Mouse (Mus musculus) neural tube, embryonic 13.5 days (tissue): ENCODE results near the gene Grap. TPM values are rescaled to one million over a fixed set of nuclear protein-coding genes. Genes with fewer than 3 reads are reported as not detected.
A peak's percentile ranks its signal among the peaks of the same experiment; 100 is the strongest.

Experiments
- ATAC-seq: fragments of 200-750 bp; cut with Nextera tagmentation; 2 replicates; pipeline ENCODE4 v1.8.0; 2017; ENCODE audit warnings: low read depth, mild to moderate bottlenecking, moderate TSS enrichment, moderate library complexity
- H3K27ac ChIP-seq: fragments of 300-500 bp; sonication (generic); replicated peaks from 2 replicates; pipeline ENCODE4 v1.5.1; 2015; ENCODE audit warnings: moderate library complexity, mild to moderate bottlenecking, inconsistent platforms
- H3K27me3 ChIP-seq: fragments of 300-500 bp; sonication (generic); 2 replicates; pipeline ENCODE4 v1.6.1; 2015; ENCODE audit warnings: mild to moderate bottlenecking, inconsistent platforms
- H3K36me3 ChIP-seq: fragments of 300-500 bp; sonication (generic); 2 replicates; pipeline ENCODE4 v1.6.1; 2015; ENCODE audit warnings: mild to moderate bottlenecking, inconsistent platforms
- H3K4me1 ChIP-seq: fragments of 300-500 bp; sonication (generic); replicated peaks from 2 replicates; pipeline ENCODE4 v1.6.1; 2015; ENCODE audit warnings: inconsistent platforms
- H3K4me2 ChIP-seq: fragments of 300-500 bp; sonication (generic); 2 replicates; pipeline ENCODE4 v1.6.1; 2015; ENCODE audit warnings: inconsistent platforms, mild to moderate bottlenecking, moderate library complexity
- H3K4me3 ChIP-seq: fragments of 300-500 bp; sonication (generic); 2 replicates; pipeline ENCODE4 v1.5.1; 2015; ENCODE audit warnings: mild to moderate bottlenecking, inconsistent platforms
- H3K9ac ChIP-seq: fragments of 300-500 bp; sonication (generic); 2 replicates; pipeline ENCODE4 v1.6.1; 2015; ENCODE audit warnings: moderate library complexity, mild to moderate bottlenecking, inconsistent platforms
- H3K9me3 ChIP-seq: fragments of 300-500 bp; sonication (generic); 2 replicates; pipeline ENCODE4 v1.6.1; 2016; ENCODE audit warnings: inconsistent platforms
- WGBS: fragments of 180-500 bp; shearing (Covaris S2); methylation state at CpG from one replicate; pipeline ENCODE4 v1.1.7; 2015; 5-methylcytosine and 5-hydroxymethylcytosine counted together
- polyA plus RNA-seq: library from polyadenylated mRNA; unstranded; fragments of >200 nt; fragmentation: Nextera tagmentation; extraction: Ambion mirVana; gene quantifications from 2 replicates; pipeline ENCODE4 v1.2.1, GENCODE M21; 2015

Gene Grap
- polyA plus RNA-seq, 1 experiment from 2014 or later: 9.5 TPM

GRCm38 (mm10) chr11:61665991-61666799 is 13.1 kb downstream of the Grap start:
- Histone ChIP-seq H3K27ac (no peak overlapping the region), H3K4me2 (no peak overlapping the region), H3K4me3 (no peak overlapping the region), H3K36me3 (no peaks in the 10 kb centered on the region), H3K27me3 (no peaks in the 10 kb centered on the region), H3K9me3 (no peaks in the 10 kb centered on the region), H3K9ac (no peak overlapping the region), H3K4me1 (no peaks in the 10 kb centered on the region)
- 45% methylated on average over 7 of the region's 7 CpGs for WGBS
- no peak for ATAC-seq

- Histone ChIP-seq H3K9ac (no peak overlapping the region), H3K27me3 (no peaks in the 10 kb centered on the region), H3K27ac (no peak overlapping the region), H3K4me2 (no peak overlapping the region), H3K4me1 (no peaks in the 10 kb centered on the region), H3K36me3 (no peaks in the 10 kb centered on the region), H3K9me3 (no peaks in the 10 kb centered on the region), H3K4me3 (no peak overlapping the region)
- 80% methylated on average over 5 of the region's 5 CpGs for WGBS
- ATAC-seq: no peak
Measured at GRCm38 (mm10) chr11:61667248-61667647, 14.2 kb downstream of the Grap start.

DNA sequence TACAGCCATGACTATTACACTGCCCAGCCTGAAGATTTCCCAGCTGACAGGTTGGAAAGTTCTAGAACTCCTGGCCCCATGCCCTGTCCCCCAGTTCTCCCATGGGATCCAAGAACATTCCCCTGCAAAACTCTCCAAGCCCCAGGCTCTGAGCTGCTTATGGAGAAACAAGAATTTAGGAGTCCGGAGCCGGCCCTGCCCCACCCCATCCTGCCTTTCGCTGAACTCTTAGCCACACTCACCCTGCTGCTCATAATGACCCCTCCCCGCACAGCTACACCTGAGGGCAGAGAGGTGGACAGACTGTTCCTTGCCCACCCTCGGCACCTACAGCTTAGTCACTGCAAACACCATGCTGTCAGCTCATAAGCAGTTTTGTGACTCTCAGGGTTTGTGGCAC is 14.7 kb downstream of the Grap start:
- no peaks in the 10 kb centered on the region for H3K4me1 ChIP-seq
- H3K27ac ChIP-seq: no peak overlapping the region
- H3K27me3 ChIP-seq: no peaks in the 10 kb centered on the region
- H3K36me3 ChIP-seq: no peaks in the 10 kb centered on the region
- 81% methylated on average over 5 of the region's 5 CpGs for WGBS
- H3K4me2 ChIP-seq: no peak overlapping the region
- no peaks in the 10 kb centered on the region for H3K9me3 ChIP-seq
- ATAC-seq: no peak
- no peak overlapping the region for H3K9ac ChIP-seq
- no peak overlapping the region for H3K4me3 ChIP-seq

GRCm38 (mm10) chr11:61669492-61670490 is 16.7 kb downstream of the Grap start:
- Histone ChIP-seq H3K27ac (no peak overlapping the region), H3K4me3 (no peak overlapping the region)

DNA sequence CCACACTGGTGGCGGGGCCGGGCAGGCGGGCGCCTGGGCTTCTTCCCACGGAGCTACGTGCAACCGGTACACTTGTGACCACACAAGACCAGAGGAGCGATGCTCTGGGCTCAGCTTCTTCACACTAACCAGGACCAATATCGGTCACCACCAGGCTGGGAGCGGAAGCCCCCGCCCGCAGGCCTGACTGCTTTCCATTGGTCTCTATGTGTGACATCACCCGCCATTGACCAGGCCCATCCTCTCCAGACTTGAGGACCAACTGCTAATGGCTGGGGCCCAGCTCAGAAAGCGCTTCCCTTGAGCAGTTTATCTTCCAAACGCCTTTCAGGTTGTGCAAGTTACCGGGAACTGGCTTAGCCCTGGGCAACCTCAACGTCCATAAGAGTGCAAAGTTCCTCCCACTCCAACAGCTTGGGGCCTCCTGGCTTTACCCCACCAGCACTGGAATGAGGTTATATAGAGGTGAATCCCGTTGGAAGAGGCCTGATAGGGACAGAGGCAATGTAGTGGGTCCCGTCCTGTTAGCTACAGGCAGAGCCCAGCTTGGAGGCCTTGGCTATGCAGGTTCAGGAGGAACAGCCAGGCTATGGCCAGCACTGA is 18.8 kb downstream of the Grap start:
- WGBS: 67% methylated on average over 19 of the region's 19 CpGs
- no peak overlapping the region for H3K9ac ChIP-seq
- no peak overlapping the region for H3K4me2 ChIP-seq
- no peak overlapping the region for H3K27ac ChIP-seq
- no peaks in the 10 kb centered on the region for H3K36me3 ChIP-seq
- no peaks in the 10 kb centered on the region for H3K27me3 ChIP-seq
- ATAC-seq: no peak
- no peaks in the 10 kb centered on the region for H3K9me3 ChIP-seq
- no peak overlapping the region for H3K4me3 ChIP-seq
- peaks cover 11% of the 10 kb centered on the region for H3K4me1 ChIP-seq

More at GRCm38 (mm10) chr11:61669492-61670490, 16.7 kb downstream of the Grap start:
- Histone ChIP-seq H3K9ac (no peak overlapping the region), H3K4me2 (no peak overlapping the region), H3K36me3 (no peaks in the 10 kb centered on the region), H3K27me3 (no peaks in the 10 kb centered on the region), H3K9me3 (no peaks in the 10 kb centered on the region), H3K4me1 (peaks cover 7% of the 10 kb centered on the region)
- ATAC-seq: no peak
- WGBS: 78% methylated on average over 14 of the region's 14 CpGs

DNA sequence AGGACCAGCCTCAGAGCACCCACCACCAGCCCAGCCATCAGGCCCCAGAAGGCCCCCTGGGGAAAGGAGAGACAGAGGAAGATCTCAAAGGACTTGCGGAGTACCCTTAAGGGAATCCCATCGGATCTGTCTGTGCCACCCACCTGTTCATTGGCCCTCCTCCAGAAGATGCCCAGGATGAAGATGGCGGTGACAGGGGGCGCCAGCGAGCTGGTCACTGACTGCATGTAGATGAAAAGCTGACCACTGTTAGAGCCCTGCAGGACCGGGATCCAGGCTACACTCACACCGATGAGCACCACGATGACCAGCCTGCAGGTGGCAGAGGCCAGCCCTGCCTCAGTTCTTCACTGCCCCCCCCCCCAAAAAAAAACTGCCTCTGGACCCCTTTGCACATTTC is 20.6 kb downstream of the Grap start:
- Histone ChIP-seq H3K9ac (no peak overlapping the region), H3K4me3 (no peak overlapping the region), H3K27ac (no peak overlapping the region), H3K9me3 (no peaks in the 10 kb centered on the region), H3K27me3 (no peaks in the 10 kb centered on the region), H3K4me2 (no peak overlapping the region), H3K4me1 (peaks cover 11% of the 10 kb centered on the region), H3K36me3 (no peaks in the 10 kb centered on the region)
- no peak for ATAC-seq
- 28% methylated on average over 8 of the region's 8 CpGs for WGBS

DNA sequence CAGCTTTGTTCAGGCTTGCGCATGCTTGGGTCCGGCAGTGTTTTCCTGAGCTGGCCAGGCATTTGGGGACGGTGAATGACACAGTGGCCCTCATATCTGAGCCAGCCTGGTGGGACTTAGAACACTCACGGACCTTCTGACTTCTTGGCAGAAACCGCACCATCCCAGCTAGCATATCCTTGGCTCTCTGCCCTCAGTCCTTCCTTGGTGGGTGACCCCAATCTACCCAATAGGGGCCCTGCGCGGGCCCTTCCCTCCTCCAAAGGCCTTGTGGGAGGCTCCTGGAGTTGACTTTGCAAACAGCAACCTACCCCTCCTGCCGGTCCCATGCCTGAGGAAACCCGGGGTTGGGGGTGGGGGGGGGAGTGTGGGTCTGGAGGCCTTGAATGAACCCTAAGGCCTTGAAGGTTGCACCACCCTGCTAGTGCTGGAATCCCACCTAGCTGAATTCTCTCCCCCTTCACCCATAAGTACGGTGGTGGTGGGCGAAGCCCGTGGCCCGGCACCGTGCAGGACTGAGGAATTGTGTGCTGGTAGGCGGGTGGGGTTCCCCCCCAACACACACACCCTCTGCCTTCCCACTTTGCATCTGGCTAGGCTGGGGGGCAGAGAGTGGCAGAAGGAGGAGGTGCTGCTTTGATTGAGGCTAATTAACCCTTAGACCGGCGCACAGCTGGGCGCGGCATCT is 21.2 kb downstream of the Grap start:
- H3K27me3 ChIP-seq: no peaks in the 10 kb centered on the region
- H3K36me3 ChIP-seq: no peaks in the 10 kb centered on the region
- H3K9me3 ChIP-seq: no peaks in the 10 kb centered on the region
- 17% methylated on average over 19 of the region's 19 CpGs for WGBS
- peak; percentile 64 for ATAC-seq
- peaks cover 11% of the 10 kb centered on the region for H3K4me1 ChIP-seq
- no peak overlapping the region for H3K4me3 ChIP-seq
- no peak overlapping the region for H3K27ac ChIP-seq
- 0 out of 2 replicates have a peak overlapping the region, but pooled peaks have one; percentile 31 for H3K9ac ChIP-seq
- H3K4me2 ChIP-seq: peak overlapping the region; percentile 24; the same call in 1 of the 2 replicates

DNA sequence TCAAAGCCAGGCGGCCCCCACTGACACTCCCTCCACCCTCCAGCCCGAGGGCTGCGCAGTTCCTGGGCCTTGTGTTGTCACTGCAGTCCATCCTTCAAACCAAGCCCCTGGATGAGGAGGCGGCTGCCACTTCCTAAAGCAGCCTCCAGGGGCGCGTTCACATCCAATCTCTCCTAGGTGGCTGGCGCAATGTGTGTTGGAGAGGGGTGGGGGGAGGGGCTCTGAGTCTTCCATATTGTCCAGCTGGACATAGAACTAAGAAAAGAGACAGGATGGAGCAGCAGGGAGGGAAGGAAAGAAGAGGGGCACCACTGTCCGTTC is 21.7 kb downstream of the Grap start:
- Histone ChIP-seq H3K9ac (0 out of 2 replicates have a peak overlapping the region, but pooled peaks have one; percentile 31), H3K4me2 (peak overlapping the region; percentile 24; the same call in 1 of the 2 replicates)
- 3% methylated on average over 8 of the region's 8 CpGs for WGBS

DNA sequence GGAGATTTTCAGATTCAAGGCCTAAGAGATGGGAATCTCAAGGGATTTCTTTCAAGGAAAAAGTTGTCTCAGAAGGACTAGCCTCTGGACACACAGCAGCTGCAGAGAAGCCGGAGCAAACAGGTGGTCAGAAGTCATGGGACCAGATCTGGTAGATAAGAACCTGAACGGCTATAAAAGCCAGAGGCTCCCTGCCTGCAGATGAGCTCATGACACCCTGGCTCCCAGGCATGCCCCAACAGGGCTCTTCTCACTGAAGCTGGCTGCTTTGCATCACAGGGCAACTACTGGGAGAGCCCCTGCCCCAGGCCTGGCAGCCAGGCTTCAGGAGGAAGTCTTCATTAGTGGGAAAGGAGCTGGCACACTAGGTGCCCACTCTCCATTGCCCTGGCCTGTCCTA is 22.3 kb downstream of the Grap start:
- H3K9ac ChIP-seq: no peak overlapping the region
- WGBS: 59% methylated on average over 2 of the region's 2 CpGs
- H3K4me2 ChIP-seq: no peak overlapping the region
- ATAC-seq: no peak
- H3K4me1 ChIP-seq: peaks cover 11% of the 10 kb centered on the region
- no peak overlapping the region for H3K4me3 ChIP-seq
- H3K9me3 ChIP-seq: no peaks in the 10 kb centered on the region
- no peaks in the 10 kb centered on the region for H3K27me3 ChIP-seq
- no peak overlapping the region for H3K27ac ChIP-seq
- no peaks in the 10 kb centered on the region for H3K36me3 ChIP-seq

More for the DNA sequence above, 21.7 kb downstream of the Grap start:
- Histone ChIP-seq H3K9me3 (no peaks in the 10 kb centered on the region), H3K36me3 (no peaks in the 10 kb centered on the region), H3K27ac (no peak overlapping the region), H3K4me3 (no peak overlapping the region), H3K4me1 (peaks cover 11% of the 10 kb centered on the region), H3K27me3 (no peaks in the 10 kb centered on the region)
- ATAC-seq: peak; percentile 66

DNA sequence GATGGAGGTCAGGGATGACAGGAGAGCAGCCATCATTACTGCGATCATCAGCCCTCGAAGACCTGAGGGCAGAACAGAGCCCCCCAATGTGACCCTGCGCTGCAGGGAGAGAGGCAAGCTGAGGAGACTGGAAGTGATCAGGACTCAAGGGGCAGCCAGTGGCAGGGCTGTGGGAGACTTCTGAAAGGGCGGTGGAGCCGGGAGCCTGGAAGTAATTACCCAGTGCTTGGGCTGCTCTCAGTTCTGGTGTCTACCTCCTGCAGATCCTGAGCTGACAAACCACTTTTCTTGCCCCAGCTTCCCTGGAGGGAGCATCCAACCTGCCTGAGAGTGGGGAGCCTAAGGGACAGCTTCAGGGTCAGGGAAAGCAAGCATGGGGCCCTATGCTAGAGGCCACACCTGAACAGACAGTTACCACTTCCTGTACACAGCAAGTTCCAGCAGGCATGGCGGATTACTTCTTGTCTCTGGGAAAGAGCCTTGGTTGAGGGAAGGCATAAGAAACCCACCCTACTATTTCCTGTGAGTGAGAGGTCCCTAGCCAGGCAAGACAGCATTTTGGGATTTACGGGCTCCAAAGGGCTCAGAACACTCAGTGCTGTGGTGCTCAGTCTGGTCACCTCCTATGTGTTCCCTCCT is 23.3 kb downstream of the Grap start:
- Histone ChIP-seq H3K36me3 (no peaks in the 10 kb centered on the region), H3K4me2 (no peak overlapping the region), H3K9ac (no peak overlapping the region), H3K4me3 (no peak overlapping the region), H3K27me3 (no peaks in the 10 kb centered on the region), H3K4me1 (peaks cover 11% of the 10 kb centered on the region), H3K27ac (no peak overlapping the region), H3K9me3 (no peaks in the 10 kb centered on the region)
- WGBS: 70% methylated on average over 7 of the region's 7 CpGs
- ATAC-seq: no peak

- 90% methylated on average over 4 of the region's 4 CpGs for WGBS
- peaks cover 6% of the 10 kb centered on the region for H3K27me3 ChIP-seq
- no peaks in the 10 kb centered on the region for H3K36me3 ChIP-seq
- no peaks in the 10 kb centered on the region for H3K9me3 ChIP-seq
- no peak overlapping the region for H3K4me3 ChIP-seq
- no peak overlapping the region for H3K4me2 ChIP-seq
- H3K27ac ChIP-seq: no peak overlapping the region
- ATAC-seq: no peak
- H3K4me1 ChIP-seq: peaks cover 11% of the 10 kb centered on the region
- H3K9ac ChIP-seq: no peak overlapping the region
Measured at GRCm38 (mm10) chr11:61677709-61678108, 24.6 kb downstream of the Grap start.
